Mouse (Mus musculus) small intestine, adult 2 months (tissue): ENCODE data around the gene Dpep3. TPM values are rescaled to one million over a fixed set of nuclear protein-coding genes. Genes with fewer than 3 reads are reported as not detected.

ENCODE experiments used
- H3K27ac ChIP-seq: fragments of 200-500 bp; 2 replicates; pipeline ENCODE4 v1.5.1; 2012; ENCODE audit warnings: low read depth, low read length, control low read depth, inconsistent platforms; ENCODE audit not compliant: insufficient read depth
- H3K27me3 ChIP-seq: fragments of 200-500 bp; 2 replicates; pipeline ENCODE4 v1.6.1; 2012; ENCODE audit warnings: mild to moderate bottlenecking, moderate library complexity, low read length, inconsistent platforms; ENCODE audit not compliant: control insufficient read depth, insufficient read depth
- H3K36me3 ChIP-seq: fragments of 200-500 bp; 2 replicates; pipeline ENCODE4 v1.6.1; 2012; ENCODE audit warnings: mild to moderate bottlenecking, low read length, control low read depth, inconsistent platforms; ENCODE audit not compliant: control insufficient read depth, insufficient read depth
- H3K4me1 ChIP-seq: fragments of 200-500 bp; 2 replicates; pipeline ENCODE4 v1.6.1; 2012; ENCODE audit warnings: low read length, inconsistent platforms, mixed read lengths; ENCODE audit not compliant: control insufficient read depth, insufficient read depth, insufficient read length
- H3K4me3 ChIP-seq: fragments of 200-500 bp; 2 replicates; pipeline ENCODE4 v1.5.1; 2012; ENCODE audit warnings: low read depth, mild to moderate bottlenecking, control low read depth, inconsistent platforms, low read length, moderate library complexity
- CTCF ChIP-seq: fragments of 200-500 bp; IDR thresholded peaks from 2 replicates; pipeline ENCODE4 v1.5.1; 2012; ENCODE audit warnings: low read depth, mild to moderate bottlenecking, control low read depth, inconsistent platforms, low read length, moderate library complexity, mixed read lengths; ENCODE audit not compliant: insufficient replicate concordance, insufficient read length; ENCODE audit errors: extremely low read depth
- POLR2A ChIP-seq: fragments of 200-500 bp; IDR thresholded peaks from 2 replicates; pipeline ENCODE4 v1.6.1; 2012; ENCODE audit warnings: low read depth, mild to moderate bottlenecking, control low read depth, inconsistent platforms, low read length, moderate library complexity
- WGBS: fragments of 180-500 bp; shearing (Covaris S2); methylation state at CpG from one replicate; pipeline ENCODE4 v1.1.7; 2018; 5-methylcytosine and 5-hydroxymethylcytosine counted together
- polyA plus RNA-seq: library from polyadenylated mRNA; depleted of rRNA; stranded (reverse); fragments of >200 nt; gene quantifications from 2 replicates; pipeline ENCODE4 v1.2.3, GENCODE M21; 2012; rRNA removed

The Dpep3 gene
- polyA plus RNA-seq, 1 experiment, result 0.06 TPM

GRCm38 (mm10) chr8:105935863-105936603 is 43.2 kb downstream of the Dpep3 start:
- no peak for TF ChIP-seq CTCF
- Histone ChIP-seq H3K36me3 (peaks cover 25% of the 10 kb centered on the region), H3K4me3 (no peak overlapping the region; the same call in 1 of the 2 replicates), H3K27me3 (no peaks in the 10 kb centered on the region), H3K4me1 (peaks cover 11% of the 10 kb centered on the region), H3K27ac (no peak overlapping the region)
- 59% methylated on average over 7 of the region's 7 CpGs for WGBS

- WGBS, result 80% methylated on average over 6 of the region's 6 CpGs
- Histone ChIP-seq H3K4me1 (peaks cover 14% of the 10 kb centered on the region), H3K36me3 (peaks cover 25% of the 10 kb centered on the region), H3K27me3 (no peaks in the 10 kb centered on the region), H3K4me3 (no peak overlapping the region), H3K27ac (no peak overlapping the region)
- TF ChIP-seq CTCF, result no peak
- no peak for TF ChIP-seq POLR2A
These were observed 44.1 kb downstream of the Dpep3 start for GRCm38 (mm10) chr8:105935105-105935504.

GRCm38 (mm10) chr8:105933762-105934161 is 45.5 kb downstream of the Dpep3 start, which contains the start of gene Ctrl:
Gene Ctrl, minus strand, starts transcription at chr8:105933862.
- H3K4me1 ChIP-seq, result peaks cover 14% of the 10 kb centered on the region
- no peaks in the 10 kb centered on the region for H3K27me3 ChIP-seq
- H3K27ac ChIP-seq, result no peak within 1 kb of the TSS
- H3K4me3 ChIP-seq, result no peak within 1 kb of the TSS
- TF ChIP-seq POLR2A (no peak), CTCF (no peak)
- WGBS, result 80% methylated on average over 2 of the region's 2 CpGs
- peaks cover 28% of the 10 kb centered on the region for H3K36me3 ChIP-seq

GRCm38 (mm10) chr8:105932525-105932924 is 46.7 kb downstream of the Dpep3 start:
- Histone ChIP-seq H3K36me3 (peaks cover 28% of the 10 kb centered on the region), H3K27me3 (no peaks in the 10 kb centered on the region), H3K4me1 (peaks cover 11% of the 10 kb centered on the region), H3K4me3 (no peak overlapping the region), H3K27ac (no peak overlapping the region)
- no peak for TF ChIP-seq POLR2A
- WGBS, result 90% methylated on average over 11 of the region's 11 CpGs

- Histone ChIP-seq H3K4me3 (no peak overlapping the region), H3K36me3 (peaks cover 23% of the 10 kb centered on the region), H3K27ac (no peak overlapping the region), H3K4me1 (peaks cover 6% of the 10 kb centered on the region; the same call in 1 of the 2 replicates), H3K27me3 (no peaks in the 10 kb centered on the region)
- TF ChIP-seq CTCF, result no peak
- WGBS, result 94% methylated on average over 3 of the region's 3 CpGs
These were observed 48.0 kb downstream of the Dpep3 start for GRCm38 (mm10) chr8:105931271-105931670.

DNA sequence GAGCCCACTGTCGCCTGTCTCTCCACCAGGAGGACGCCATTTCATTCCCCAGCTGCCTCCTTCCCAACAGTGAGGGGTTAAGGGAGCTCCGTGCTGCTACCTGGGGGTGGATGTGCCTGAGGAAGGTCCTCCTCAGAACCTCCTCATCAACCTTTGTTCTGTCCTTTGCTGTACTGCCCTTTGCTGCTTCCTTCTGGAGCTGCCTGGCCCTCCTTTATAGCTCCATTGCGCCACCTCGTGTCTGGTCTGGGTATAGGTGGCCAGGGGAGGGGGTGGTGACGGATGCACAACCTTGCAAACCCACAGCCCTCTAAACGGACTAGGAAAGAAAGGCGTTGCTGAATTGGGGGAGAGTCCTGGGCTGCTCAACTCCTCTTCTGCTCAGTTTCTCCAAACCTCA is 48.6 kb downstream of the Dpep3 start:
- 31% methylated on average over 8 of the region's 8 CpGs for WGBS
- H3K27me3 ChIP-seq, result no peaks in the 10 kb centered on the region; the same call in 1 of the 2 replicates
- H3K36me3 ChIP-seq, result peaks cover 16% of the 10 kb centered on the region
- peak; percentile 87; the same call in 1 of the 2 replicates for TF ChIP-seq CTCF
- TF ChIP-seq POLR2A, result no peak
- H3K4me3 ChIP-seq, result no peak overlapping the region
- no peak overlapping the region for H3K27ac ChIP-seq
- 0 out of 2 replicates have a peak, but pooled peaks cover 3% of the 10 kb centered on the region for H3K4me1 ChIP-seq

DNA sequence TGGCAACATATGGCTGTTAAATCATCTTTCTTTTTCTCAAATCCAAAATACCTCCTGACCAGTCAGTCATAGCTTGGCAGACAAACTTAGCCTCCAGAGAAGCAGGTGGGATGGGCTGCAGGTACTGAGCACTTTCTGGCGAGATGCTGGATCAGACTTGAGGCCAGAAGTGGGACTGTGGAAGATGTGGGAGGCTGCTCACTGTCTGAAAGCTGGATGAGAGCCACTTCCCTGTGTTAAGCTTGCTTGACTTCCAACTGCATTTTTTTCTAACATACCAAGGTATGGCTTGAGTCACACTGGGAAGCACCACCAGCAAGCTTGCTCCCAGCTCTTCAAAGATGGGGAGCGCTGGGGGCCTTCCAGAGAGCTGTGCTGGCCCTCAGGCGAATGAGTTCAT is 54.1 kb downstream of the Dpep3 start:
- TF ChIP-seq POLR2A (no peak), CTCF (no peak)

More for the DNA sequence above, 54.1 kb downstream of the Dpep3 start:
- H3K27me3 ChIP-seq, result no peaks in the 10 kb centered on the region; the same call in 1 of the 2 replicates
- peaks cover 3% of the 10 kb centered on the region; the same call in 1 of the 2 replicates for H3K36me3 ChIP-seq
- H3K4me1 ChIP-seq, result no peaks in the 10 kb centered on the region
- H3K27ac ChIP-seq, result no peak overlapping the region
- 88% methylated on average over 3 of the region's 3 CpGs for WGBS
- H3K4me3 ChIP-seq, result no peak overlapping the region

Other genes starting within 250 kb of the Dpep3 start
- 4.9 and 8.3 TPM in 2 replicates for gene Gfod2, start 220.8 kb downstream of the Dpep3 start, polyA plus RNA-seq
- gene Ranbp10, start 152.1 kb downstream of the Dpep3 start, polyA plus RNA-seq, result 9.5 and 15.3 TPM in 2 replicates
- gene Tsnaxip1, start 151.7 kb downstream of the Dpep3 start, polyA plus RNA-seq, result not detected in 2 replicates
- 5.6 and 9.7 TPM in 2 replicates for gene Cenpt, start 126.2 kb downstream of the Dpep3 start, polyA plus RNA-seq
- gene Thap11, start 124.3 kb downstream of the Dpep3 start, polyA plus RNA-seq, result 24.1 and 39.4 TPM in 2 replicates
- gene Nutf2, start 118.8 kb downstream of the Dpep3 start, polyA plus RNA-seq, result 11.5 and 15.3 TPM in 2 replicates
- gene Edc4, start 98.5 kb downstream of the Dpep3 start, polyA plus RNA-seq, result 35.3 and 55.8 TPM in 2 replicates
- gene Nrn1l, start 85.9 kb downstream of the Dpep3 start, polyA plus RNA-seq, result 0.74 and 3.9 TPM in 2 replicates
- 10.2 and 20.2 TPM in 2 replicates for gene Pskh1, start 79.0 kb downstream of the Dpep3 start, polyA plus RNA-seq
- gene Ctrl, start 45.6 kb downstream of the Dpep3 start, polyA plus RNA-seq, result 32.5 and 17,898 TPM in 2 replicates
- gene Psmb10, start 41.0 kb downstream of the Dpep3 start, polyA plus RNA-seq, result 503 and 1,032 TPM in 2 replicates
- 0.72 and 2.6 TPM in 2 replicates for gene Lcat, start 36.0 kb downstream of the Dpep3 start, polyA plus RNA-seq
- gene Slc12a4, start 13.3 kb downstream of the Dpep3 start, polyA plus RNA-seq, result 6.8 and 8.9 TPM in 2 replicates
- gene Dus2, start 11.9 kb upstream of the Dpep3 start, polyA plus RNA-seq, result 2.5 and 5.2 TPM in 2 replicates
- gene Dpep2nb, start 26.5 kb upstream of the Dpep3 start, polyA plus RNA-seq, result not detected in 2 replicates
- gene Ddx28, start 32.5 kb upstream of the Dpep3 start, polyA plus RNA-seq, result 5.2 and 6.6 TPM in 2 replicates
- gene Nfatc3, start 79.4 kb upstream of the Dpep3 start, polyA plus RNA-seq, result 7.0 and 17.0 TPM in 2 replicates
- gene Esrp2, start 157.5 kb upstream of the Dpep3 start, polyA plus RNA-seq, result 27.5 and 30.9 TPM in 2 replicates
- 2.6 and 2.8 TPM in 2 replicates for gene Pla2g15, start 171.0 kb upstream of the Dpep3 start, polyA plus RNA-seq
- gene Slc7a6, start 189.4 kb upstream of the Dpep3 start, polyA plus RNA-seq, result 5.3 and 6.2 TPM in 2 replicates
- gene Slc7a6os, start 231.5 kb upstream of the Dpep3 start, polyA plus RNA-seq, result 16.1 and 17.6 TPM in 2 replicates
- 7.8 and 11.9 TPM in 2 replicates for gene Prmt7, start 231.5 kb upstream of the Dpep3 start, polyA plus RNA-seq